Mouse (Mus musculus): ENCODE measurements at regions not wholly inside any gene's neighbourhood (a gene's known extent, or its start where the extent isn't known, plus 50 kb on each side); places are given as distances from the start of the nearest gene placed in this dataset.

DNA sequence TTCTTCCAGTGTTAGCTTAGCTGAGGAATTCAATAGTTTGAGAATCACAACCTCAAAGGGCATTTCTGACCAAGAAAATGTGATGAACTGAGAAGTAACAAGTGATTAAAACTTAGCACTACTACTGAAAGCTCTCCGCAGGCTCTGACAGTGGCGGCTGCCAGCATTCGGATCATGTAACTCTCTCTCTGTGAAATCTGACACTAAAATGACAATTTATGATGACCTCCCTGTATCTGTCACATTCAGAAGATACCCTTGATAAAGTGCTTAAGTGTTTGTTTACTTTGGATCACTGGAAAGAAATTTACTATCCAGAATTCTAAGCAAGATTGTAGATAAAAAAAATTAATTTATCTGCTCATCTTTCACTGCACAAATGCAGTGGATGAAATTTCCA is 230.3 kb upstream of the Pld5 start:
- no peak for TF ChIP-seq CTCF (IDR thresholded peaks at IDR 0.05)
- no peak for TF ChIP-seq POLR2A (IDR thresholded peaks at IDR 0.05; ENCODE audit: insufficient read depth, low read depth, low read length)
